Mouse (Mus musculus) heart, adult 2 months (tissue): Measurements from ENCODE around the gene Agrp.

Source experiments
- CTCF ChIP-seq: fragments of 200-600 bp; IDR thresholded peaks from 2 replicates; pipeline ENCODE4 v1.8.1; 2022; ENCODE audit warnings: antibody characterized with exemption, mild to moderate bottlenecking, moderate library complexity
- EP300 ChIP-seq: fragments of 200-500 bp; IDR thresholded peaks from 2 replicates; pipeline ENCODE4 v1.6.1; 2011; ENCODE audit warnings: low read depth, low read length, control low read depth; ENCODE audit not compliant: insufficient read depth
- POLR2A ChIP-seq: fragments of 200-500 bp; IDR thresholded peaks from 2 replicates; pipeline ENCODE4 v1.6.1; 2011; ENCODE audit warnings: mild to moderate bottlenecking, low read depth, low read length, control low read depth; ENCODE audit not compliant: insufficient read depth

DNA sequence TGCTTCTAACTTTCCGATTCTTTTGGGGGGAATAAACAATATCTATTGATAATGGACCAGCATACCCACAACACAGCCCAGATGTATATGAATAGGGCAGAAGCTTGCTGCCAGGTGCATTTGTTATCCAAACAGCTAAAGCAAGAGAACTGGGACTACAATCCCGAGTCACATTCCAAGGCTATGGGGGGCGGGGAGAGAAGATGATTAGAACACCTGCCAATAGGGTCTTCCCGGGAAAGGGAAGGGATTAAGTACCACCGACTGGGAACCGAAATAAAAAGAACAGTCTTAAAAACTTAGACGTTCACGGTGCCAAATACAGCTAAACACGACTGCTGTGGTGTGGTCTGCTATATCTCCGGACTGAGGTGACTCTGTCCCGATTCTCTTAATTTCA is 1.7 kb downstream of the Agrp start:
- TF ChIP-seq POLR2A = no peak
- TF ChIP-seq CTCF = no peak
- no peak for TF ChIP-seq EP300
